Mouse (Mus musculus) embryonic fibroblast, embryonic 13.5 days (primary cell): Measurements from ENCODE around the gene Rapgef2.

Source experiments
- CTCF ChIP-seq: IDR thresholded peaks from 2 replicates; pipeline ENCODE4 v1.5.1; 2011; ENCODE audit warnings: mild to moderate bottlenecking, control low read depth, low read length, moderate library complexity, borderline replicate concordance; ENCODE audit not compliant: insufficient read depth
- POLR2A ChIP-seq: IDR thresholded peaks from 2 replicates; pipeline ENCODE4 v1.6.1; 2011; ENCODE audit warnings: low read depth, mild to moderate bottlenecking, control low read depth, low read length, moderate library complexity

DNA sequence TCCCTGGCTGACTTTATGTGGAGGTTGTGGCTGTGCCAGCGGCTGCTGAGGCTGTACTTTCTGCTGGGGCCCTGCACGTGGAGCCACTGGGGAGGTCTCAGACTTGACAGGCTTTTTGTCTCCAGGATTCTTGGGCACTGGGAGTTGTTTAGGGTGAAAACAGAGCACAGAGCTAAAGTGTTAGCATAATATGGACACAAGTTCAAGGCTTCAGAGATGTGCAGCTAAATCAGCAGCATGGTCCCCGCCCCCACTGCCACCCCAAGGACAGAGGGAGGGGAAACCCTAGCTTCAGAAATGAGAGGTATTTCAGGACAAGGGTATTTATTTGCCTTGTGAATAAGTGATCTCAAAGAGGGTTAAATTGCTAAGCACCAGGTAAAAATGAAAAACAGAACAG is 207.2 kb downstream of the Rapgef2 start:
- no peak for TF ChIP-seq CTCF
- TF ChIP-seq POLR2A: no peak
